Mouse (Mus musculus) lung, postnatal 0 days (tissue): ENCODE results near the gene Cox20. TPM values are rescaled to one million over a fixed set of nuclear protein-coding genes. Genes with fewer than 3 reads are reported as not detected.
"Not testable (repeated sequence)": the region's sequence is repeated elsewhere in the genome, so short reads cannot be mapped to it uniquely, and the experiment has no call there.

Experiments
- ATAC-seq: fragments of 200-750 bp; cut with Nextera tagmentation; 2 replicates; pipeline ENCODE4 v1.8.0; 2017; ENCODE audit warnings: moderate library complexity
- DNase-seq: peaks from one replicate; pipeline ENCODE4 v3.0.0-alpha.2; 2016; ENCODE audit warnings: low spot score
- H3K27ac ChIP-seq: fragments of 300-500 bp; sonication (generic); 2 replicates; pipeline ENCODE4 v1.5.1; 2014; ENCODE audit warnings: antibody characterized with exemption, mild to moderate bottlenecking, low read length, mixed read lengths
- H3K27me3 ChIP-seq: fragments of 300-500 bp; sonication (generic); replicated peaks from 2 replicates; pipeline ENCODE4 v1.6.1; 2014; ENCODE audit warnings: low read length, mixed read lengths; ENCODE audit not compliant: insufficient read depth
- H3K36me3 ChIP-seq: fragments of 300-500 bp; sonication (generic); 2 replicates; pipeline ENCODE4 v1.6.1; 2014; ENCODE audit warnings: low read length, mixed read lengths; ENCODE audit not compliant: insufficient read depth
- H3K4me1 ChIP-seq: fragments of 300-500 bp; sonication (generic); 2 replicates; pipeline ENCODE4 v1.6.1; 2014; ENCODE audit warnings: antibody characterized with exemption, low read depth, low read length, mixed read lengths; ENCODE audit not compliant: insufficient read depth
- H3K4me2 ChIP-seq: fragments of 300-500 bp; sonication (generic); replicated peaks from 2 replicates; pipeline ENCODE4 v1.6.1; 2014; ENCODE audit warnings: low read depth, mild to moderate bottlenecking, low read length, moderate library complexity, mixed read lengths
- H3K4me3 ChIP-seq: fragments of 300-500 bp; sonication (generic); 2 replicates; pipeline ENCODE4 v1.5.1; 2014; ENCODE audit warnings: low read depth, low read length
- H3K9ac ChIP-seq: fragments of 300-500 bp; sonication (generic); replicated peaks from 2 replicates; pipeline ENCODE4 v1.6.1; 2014; ENCODE audit warnings: low read depth, mild to moderate bottlenecking
- H3K9me3 ChIP-seq: fragments of 300-500 bp; sonication (generic); 2 replicates; pipeline ENCODE4 v1.6.1; 2016; ENCODE audit warnings: low read length, mixed read lengths
- CTCF ChIP-seq: IDR thresholded peaks from 2 replicates; pipeline ENCODE4 v1.5.1; 2016; ENCODE audit warnings: antibody characterized with exemption, mild to moderate bottlenecking
- EP300 ChIP-seq: IDR thresholded peaks from 2 replicates; pipeline ENCODE4 v1.6.1; 2016; ENCODE audit warnings: antibody characterized with exemption, mild to moderate bottlenecking, control low read depth
- WGBS: fragments of 180-500 bp; shearing (Covaris S2); extraction: QIAGEN DNeasy Blood & Tissue Kit; methylation state at CpG from one replicate; pipeline ENCODE4 v1.1.7; 2014; 5-methylcytosine and 5-hydroxymethylcytosine counted together
- polyA plus RNA-seq: library from polyadenylated mRNA; unstranded; fragments of >200 nt; fragmentation: Nextera tagmentation; extraction: Ambion mirVana; gene quantifications from 2 replicates; pipeline ENCODE4 v1.2.1, GENCODE M21; 2015

The Cox20 gene
- polyA plus RNA-seq, 1 experiment from 2014 or later: 87.1 TPM

DNA sequence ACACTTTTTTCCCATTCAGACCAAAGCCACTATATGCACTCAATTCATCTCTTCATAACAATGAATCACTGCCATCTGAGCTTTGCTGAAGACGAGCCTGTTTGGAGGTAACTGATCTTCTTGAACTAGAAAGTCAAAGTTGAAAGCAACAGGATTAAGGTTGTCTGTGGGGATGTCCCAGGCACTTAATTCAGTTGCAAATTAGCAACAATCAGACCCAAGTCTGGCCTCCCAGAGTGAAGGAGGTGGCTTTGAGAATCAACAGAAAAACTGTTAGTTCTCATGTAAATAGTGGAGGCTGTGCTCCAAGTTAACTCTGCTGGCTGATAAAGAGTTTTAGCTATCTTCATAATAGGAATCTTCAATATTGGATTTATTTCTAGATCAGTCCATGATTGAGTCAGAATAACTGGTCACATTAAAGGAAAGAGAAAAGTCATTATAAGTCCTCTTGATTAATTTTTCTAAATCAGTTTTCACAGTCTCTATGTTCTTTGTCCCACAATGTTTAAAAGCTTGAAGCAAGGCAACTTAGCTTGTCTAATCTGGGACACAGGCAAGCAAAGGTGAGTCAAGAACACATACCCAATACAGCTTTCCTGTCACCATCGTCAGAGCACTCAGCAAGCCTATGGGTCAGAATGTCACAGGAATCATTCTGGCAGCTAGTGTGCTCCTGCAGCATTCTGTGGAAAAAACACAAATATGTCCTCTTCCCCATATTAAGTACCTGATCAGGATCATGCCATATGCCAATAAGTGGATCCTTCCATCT lies 34.8 kb upstream of the Cox20 start:
- ATAC-seq: no peak
- Histone ChIP-seq H3K36me3 (no peaks in the 10 kb centered on the region), H3K4me3 (no peak overlapping the region), H3K27ac (no peak overlapping the region), H3K4me2 (no peak overlapping the region), H3K4me1 (no peaks in the 10 kb centered on the region), H3K9me3 (no peaks in the 10 kb centered on the region), H3K9ac (no peak overlapping the region), H3K27me3 (no peaks in the 10 kb centered on the region)
- TF ChIP-seq CTCF: no peak
- TF ChIP-seq EP300: no peak
- DNase-seq: no peak
- 61% methylated on average over 2 of the region's 2 CpGs for WGBS

DNA sequence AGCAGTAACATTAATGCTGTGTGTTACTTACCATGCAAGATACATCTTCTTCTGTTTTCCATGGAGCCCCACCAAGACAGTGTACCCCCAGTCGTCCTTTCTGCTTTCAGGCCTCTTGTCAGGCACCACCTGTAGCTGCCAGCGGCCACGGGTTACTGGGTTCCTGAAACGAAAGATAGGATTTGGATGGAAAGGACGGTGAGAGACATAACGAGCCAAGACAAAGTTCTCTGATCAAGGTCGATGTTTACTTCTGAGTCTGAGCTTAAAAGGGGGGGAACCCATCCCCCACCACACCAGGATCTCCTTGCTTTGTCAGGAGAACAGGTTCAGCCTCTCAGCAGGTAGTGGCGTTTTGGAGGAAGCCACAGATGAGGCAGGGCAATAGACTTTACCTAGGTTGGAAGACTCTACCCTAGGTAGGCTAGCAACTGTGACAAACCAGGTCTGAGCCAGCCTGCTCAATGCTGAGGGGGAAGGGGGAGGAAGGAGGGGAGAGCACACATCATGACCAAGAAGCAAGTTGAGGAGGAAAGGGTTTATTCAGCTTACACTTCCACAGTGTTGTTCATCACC lies 31.2 kb upstream of the Cox20 start:
- Histone ChIP-seq H3K9ac (no peak overlapping the region), H3K4me3 (no peak overlapping the region), H3K27me3 (no peaks in the 10 kb centered on the region), H3K4me1 (no peaks in the 10 kb centered on the region), H3K9me3 (no peaks in the 10 kb centered on the region), H3K36me3 (no peaks in the 10 kb centered on the region), H3K4me2 (no peak overlapping the region), H3K27ac (no peak overlapping the region)
- DNase-seq: no peak
- ATAC-seq: no peak
- WGBS: 41% methylated on average over 8 of the region's 8 CpGs
- no peak for TF ChIP-seq EP300
- no peak for TF ChIP-seq CTCF

DNA sequence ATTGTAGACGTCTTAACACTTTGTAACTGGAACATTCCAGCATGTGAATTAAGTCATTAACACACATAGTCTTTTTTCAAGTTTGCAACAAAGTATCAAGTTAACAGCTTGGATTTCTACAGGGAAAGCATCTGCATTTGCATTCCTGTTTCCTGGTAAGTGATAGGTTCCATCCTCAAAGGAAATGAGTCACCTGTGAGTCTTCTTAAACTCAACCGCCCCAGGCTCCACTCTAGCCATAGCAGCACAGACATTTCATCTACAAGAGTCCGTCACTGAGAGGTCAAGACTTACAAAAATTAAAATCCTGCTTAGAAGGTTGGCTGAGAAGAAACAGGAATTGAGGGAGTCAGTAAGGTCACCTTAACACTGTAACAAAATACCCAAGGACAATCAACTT lies 27.2 kb upstream of the Cox20 start:
- Histone ChIP-seq H3K27me3 (no peaks in the 10 kb centered on the region), H3K36me3 (no peaks in the 10 kb centered on the region), H3K4me2 (no peak overlapping the region), H3K9ac (no peak overlapping the region), H3K27ac (no peak overlapping the region), H3K4me3 (no peak overlapping the region), H3K9me3 (no peaks in the 10 kb centered on the region), H3K4me1 (no peaks in the 10 kb centered on the region)
- no peak for DNase-seq
- ATAC-seq: no peak
- 71% methylated on average over 3 of the region's 3 CpGs for WGBS
- TF ChIP-seq EP300: no peak
- TF ChIP-seq CTCF: no peak

DNA sequence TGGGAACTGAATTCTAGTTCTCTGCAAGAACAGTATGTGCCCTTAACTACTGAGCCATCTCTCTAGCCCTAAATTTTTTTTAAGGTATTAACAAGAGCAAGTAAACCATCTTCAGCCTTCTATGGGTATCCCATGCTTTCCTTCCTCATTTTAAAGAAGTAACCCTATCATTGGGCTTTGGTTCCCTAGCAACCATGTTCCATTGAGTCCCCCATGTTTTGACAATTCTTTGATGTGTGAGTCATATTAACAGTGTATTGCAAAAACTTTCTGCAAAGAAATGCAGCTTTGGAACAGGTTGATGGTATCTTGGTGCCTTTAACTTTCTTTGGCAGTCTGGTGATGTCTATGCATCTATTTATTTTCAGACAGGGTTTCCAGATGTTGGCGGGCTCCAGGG lies 24.9 kb upstream of the Cox20 start:
- no peak overlapping the region for H3K4me2 ChIP-seq
- H3K27me3 ChIP-seq: no peaks in the 10 kb centered on the region
- no peak overlapping the region for H3K9ac ChIP-seq
- WGBS: 91% methylated on average over 1 of the region's 1 CpGs
- no peaks in the 10 kb centered on the region for H3K4me1 ChIP-seq
- no peak overlapping the region for H3K4me3 ChIP-seq
- ATAC-seq: no peak
- H3K27ac ChIP-seq: no peak overlapping the region
- DNase-seq: no peak
- H3K9me3 ChIP-seq: no peaks in the 10 kb centered on the region
- H3K36me3 ChIP-seq: no peaks in the 10 kb centered on the region
- TF ChIP-seq CTCF: no peak
- no peak for TF ChIP-seq EP300

DNA sequence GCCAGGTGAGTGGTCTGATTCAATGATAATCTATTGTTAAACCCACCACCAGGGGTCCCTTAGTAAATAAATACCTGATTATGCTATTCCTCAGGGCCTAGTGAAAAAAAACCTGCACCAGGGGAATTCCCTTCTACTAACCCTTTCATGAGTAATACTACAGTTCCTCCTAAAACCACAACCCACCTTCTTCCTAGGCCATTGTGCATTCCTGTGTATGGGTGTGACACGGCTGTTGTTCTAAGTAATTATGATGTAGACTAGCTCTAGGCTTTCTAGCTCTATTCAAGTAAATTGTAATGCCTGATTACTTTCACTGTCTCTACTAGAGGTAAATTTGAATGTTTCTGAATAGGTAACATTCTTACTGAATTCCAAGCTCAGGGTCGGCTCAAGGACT lies 17.7 kb upstream of the Cox20 start:
- not testable (repeated sequence) for ATAC-seq, H3K9ac ChIP-seq, H3K36me3 ChIP-seq, H3K9me3 ChIP-seq, H3K4me3 ChIP-seq, H3K27me3 ChIP-seq, H3K4me1 ChIP-seq, H3K27ac ChIP-seq, H3K4me2 ChIP-seq, DNase-seq
- 93% methylated on average over 2 of the region's 2 CpGs for WGBS

DNA sequence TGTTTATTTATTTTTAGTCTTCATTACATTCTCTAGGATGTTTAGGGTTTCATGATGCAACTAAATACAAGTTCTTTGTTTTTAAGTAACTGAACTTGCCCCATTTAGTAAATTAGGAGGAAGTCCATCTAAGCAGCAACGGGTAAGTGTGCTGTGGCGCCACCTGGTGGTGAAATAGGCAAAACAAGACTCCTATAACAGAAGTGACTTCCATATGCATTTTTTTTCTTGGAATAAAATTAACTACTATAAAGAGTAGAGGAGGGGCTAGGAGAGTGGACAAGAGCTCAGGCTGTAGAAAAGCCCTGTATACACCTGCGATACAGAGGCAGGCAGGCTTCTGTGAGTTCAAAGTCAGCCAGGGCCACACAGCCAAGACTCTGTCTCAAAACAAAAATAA lies 15.5 kb upstream of the Cox20 start:
- no peak overlapping the region for H3K4me3 ChIP-seq
- no peak overlapping the region for H3K27ac ChIP-seq
- 25% methylated on average over 3 of the region's 3 CpGs for WGBS
- no peak for TF ChIP-seq EP300
- TF ChIP-seq CTCF: peak; percentile 85
- H3K4me1 ChIP-seq: no peaks in the 10 kb centered on the region
- no peak overlapping the region for H3K9ac ChIP-seq
- no peaks in the 10 kb centered on the region for H3K36me3 ChIP-seq
- H3K4me2 ChIP-seq: no peak overlapping the region
- no peaks in the 10 kb centered on the region for H3K9me3 ChIP-seq
- DNase-seq (peak; percentile 87), ATAC-seq (peak; percentile 30; the same call in 1 of the 2 replicates)
- no peaks in the 10 kb centered on the region for H3K27me3 ChIP-seq
